Mouse (Mus musculus) heart, postnatal 0 days (tissue): ENCODE data around the gene Jam2. TPM values are rescaled to one million over a fixed set of nuclear protein-coding genes. Genes with fewer than 3 reads are reported as not detected.

Experiments used
- ATAC-seq: fragments of 200-750 bp; cut with Nextera tagmentation; 2 replicates; pipeline ENCODE4 v1.8.0; 2017; ENCODE audit warnings: low read depth, moderate number of reproducible peaks, moderate library complexity; ENCODE audit not compliant: insufficient read depth
- DNase-seq: peaks from one replicate; pipeline ENCODE4 v3.0.0-alpha.2; 2016; ENCODE audit warnings: low spot score
- H3K27ac ChIP-seq: fragments of 300-500 bp; sonication (generic); 2 replicates; pipeline ENCODE4 v1.5.1; 2014; ENCODE audit warnings: low read depth, mild to moderate bottlenecking
- H3K27me3 ChIP-seq: fragments of 300-500 bp; sonication (generic); 2 replicates; pipeline ENCODE4 v1.6.1; 2014; ENCODE audit warnings: low read length, mixed read lengths; ENCODE audit not compliant: control insufficient read depth, insufficient read depth
- H3K36me3 ChIP-seq: fragments of 300-500 bp; sonication (generic); replicated peaks from 2 replicates; pipeline ENCODE4 v1.6.1; 2014; ENCODE audit warnings: low read length, mixed read lengths; ENCODE audit not compliant: control insufficient read depth, insufficient read depth
- H3K4me1 ChIP-seq: fragments of 300-500 bp; sonication (generic); 2 replicates; pipeline ENCODE4 v1.6.1; 2014; ENCODE audit warnings: antibody characterized with exemption; ENCODE audit not compliant: control insufficient read depth, insufficient read depth
- H3K4me2 ChIP-seq: fragments of 300-500 bp; sonication (generic); 2 replicates; pipeline ENCODE4 v1.6.1; 2014; ENCODE audit warnings: low read depth, mild to moderate bottlenecking, low read length, moderate library complexity
- H3K4me3 ChIP-seq: fragments of 300-500 bp; sonication (generic); 2 replicates; pipeline ENCODE4 v1.5.1; 2014; ENCODE audit warnings: low read depth, low read length
- H3K9ac ChIP-seq: fragments of 300-500 bp; sonication (generic); replicated peaks from 2 replicates; pipeline ENCODE4 v1.6.1; 2014; ENCODE audit warnings: low read depth, low read length, mixed read lengths
- H3K9me3 ChIP-seq: fragments of 300-500 bp; sonication (generic); replicated peaks from 2 replicates; pipeline ENCODE4 v1.6.1; 2016; ENCODE audit warnings: low read length; ENCODE audit not compliant: control insufficient read depth
- CTCF ChIP-seq: IDR thresholded peaks from 2 replicates; pipeline ENCODE4 v1.5.1; 2016; ENCODE audit warnings: antibody characterized with exemption, control low read depth, low read depth
- EP300 ChIP-seq: IDR thresholded peaks from 2 replicates; pipeline ENCODE4 v1.6.1; 2016; ENCODE audit warnings: antibody characterized with exemption, low read depth
- WGBS: fragments of 180-500 bp; shearing (Covaris S2); extraction: QIAGEN DNeasy Blood & Tissue Kit; methylation state at CpG from one replicate; pipeline ENCODE4 v1.1.7; 2014; 5-methylcytosine and 5-hydroxymethylcytosine counted together
- polyA plus RNA-seq: library from polyadenylated mRNA; unstranded; fragments of >200 nt; fragmentation: Nextera tagmentation; extraction: Ambion mirVana; gene quantifications from 2 replicates; pipeline ENCODE4 v1.2.1, GENCODE M21; 2015
- total RNA-seq: library from RNA; depleted of rRNA; stranded (reverse); fragments of >200 nt; gene quantifications from 2 replicates; pipeline ENCODE4 v1.2.3, GENCODE M21; 2014; ENCODE audit warnings: low replicate concordance; rRNA removed

The Jam2 gene
- total and polyA plus RNA-seq, 2 experiments from 2014 or later = 17.4 to 28.0 TPM

DNA sequence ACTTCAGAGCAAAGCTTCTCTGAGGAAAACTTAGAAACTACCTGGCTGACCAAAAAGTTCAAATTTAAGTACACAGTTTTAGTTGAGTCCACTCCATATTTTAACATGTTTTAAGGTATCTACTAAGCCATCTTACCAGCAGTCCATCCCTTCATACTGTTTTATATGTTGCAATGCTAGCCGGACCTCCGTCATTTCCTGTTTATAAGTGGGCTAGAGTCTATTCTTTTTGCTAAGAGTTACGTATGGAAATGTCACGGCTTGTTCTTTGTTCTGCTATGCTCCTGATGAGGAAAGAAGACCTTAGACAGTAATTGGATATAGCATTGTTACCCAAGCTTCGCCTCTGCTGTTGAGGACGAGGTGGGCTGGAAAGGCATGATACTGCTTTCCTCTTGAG is 79.6 kb downstream of the Jam2 start:
- Histone ChIP-seq H3K4me3 (no peak overlapping the region), H3K4me2 (no peak overlapping the region), H3K9ac (no peak overlapping the region), H3K9me3 (no peaks in the 10 kb centered on the region), H3K4me1 (no peaks in the 10 kb centered on the region), H3K27ac (no peak overlapping the region), H3K27me3 (no peaks in the 10 kb centered on the region), H3K36me3 (peaks cover 83% of the 10 kb centered on the region)
- no peak for ATAC-seq
- DNase-seq = no peak
- TF ChIP-seq EP300 = no peak
- no peak for TF ChIP-seq CTCF
- 92% methylated on average over 6 of the region's 6 CpGs for WGBS

GRCm38 (mm10) chr16:84864656-84865055 is 90.7 kb downstream of the Jam2 start:
- Histone ChIP-seq H3K4me1 (no peaks in the 10 kb centered on the region), H3K4me3 (no peak overlapping the region), H3K4me2 (no peak overlapping the region), H3K27ac (no peak overlapping the region), H3K9ac (no peak overlapping the region), H3K36me3 (peaks cover 33% of the 10 kb centered on the region), H3K9me3 (no peaks in the 10 kb centered on the region), H3K27me3 (no peaks in the 10 kb centered on the region)
- DNase-seq (no peak), ATAC-seq (no peak)
- WGBS = 67% methylated on average over 8 of the region's 8 CpGs
- TF ChIP-seq EP300 = no peak
- TF ChIP-seq CTCF = no peak

- no peak overlapping the region for H3K27ac ChIP-seq
- ATAC-seq (no peak), DNase-seq (no peak)
- H3K9me3 ChIP-seq = no peaks in the 10 kb centered on the region
- WGBS = 80% methylated on average over 8 of the region's 8 CpGs
- H3K4me3 ChIP-seq = no peak overlapping the region
- no peak overlapping the region for H3K9ac ChIP-seq
- H3K4me2 ChIP-seq = no peak overlapping the region
- no peak for TF ChIP-seq EP300
- TF ChIP-seq CTCF = no peak
- H3K27me3 ChIP-seq = no peaks in the 10 kb centered on the region
- no peaks in the 10 kb centered on the region for H3K4me1 ChIP-seq
- no peaks in the 10 kb centered on the region for H3K36me3 ChIP-seq
These were observed 99.9 kb downstream of the Jam2 start for GRCm38 (mm10) chr16:84873805-84874204.

DNA sequence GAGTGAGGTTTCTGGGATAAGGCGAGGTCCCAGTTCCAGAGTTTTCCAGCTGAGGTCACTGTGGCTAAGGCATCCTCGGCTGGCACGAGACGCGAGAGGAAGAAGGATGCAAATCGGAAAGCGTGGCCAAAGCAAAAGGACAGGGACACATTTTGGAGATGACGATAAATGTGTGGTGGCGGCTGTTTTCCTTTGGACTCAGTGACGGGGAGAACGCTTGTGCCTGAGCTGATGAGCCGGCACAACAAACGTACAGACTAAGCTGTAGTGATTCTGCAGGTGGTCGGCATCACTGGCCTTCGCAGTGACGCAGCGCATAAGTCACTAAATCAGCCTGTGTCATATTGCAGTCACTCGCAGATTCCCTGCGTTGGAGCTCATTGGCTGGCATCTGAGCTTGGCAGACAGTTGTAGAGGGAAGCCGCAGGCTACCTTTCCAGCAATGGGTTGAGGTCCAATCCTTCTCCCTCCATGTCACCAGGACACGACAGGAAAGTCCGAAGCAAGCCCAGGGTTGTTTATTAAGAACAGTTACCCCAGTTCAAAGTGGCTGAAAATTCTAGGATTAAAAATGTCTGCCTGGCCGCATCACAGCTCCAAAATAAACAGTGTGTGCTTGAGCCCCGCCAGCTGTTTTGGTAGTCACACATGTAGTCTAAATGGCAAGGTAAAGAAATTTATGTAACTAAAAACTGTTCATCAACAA is 101.2 kb downstream of the Jam2 start:
- Histone ChIP-seq H3K9ac (no peak overlapping the region), H3K27ac (no peak overlapping the region), H3K36me3 (no peaks in the 10 kb centered on the region), H3K4me2 (peak overlapping the region; percentile 14; the same call in 1 of the 2 replicates), H3K9me3 (no peaks in the 10 kb centered on the region), H3K4me1 (no peaks in the 10 kb centered on the region), H3K4me3 (no peak overlapping the region), H3K27me3 (no peaks in the 10 kb centered on the region)
- 67% methylated on average over 24 of the region's 24 CpGs for WGBS
- ATAC-seq (no peak), DNase-seq (no peak)
- TF ChIP-seq CTCF (peak; percentile 25), EP300 (no peak)

Other genes with a start within 250 kb of the Jam2 start
- 24.8 and 43.2 TPM in 2 replicates for gene Mrpl39, start 38.4 kb upstream of the Jam2 start, total RNA-seq
- gene Mrpl39, start 38.4 kb upstream of the Jam2 start, polyA plus RNA-seq = 48.9 and 50.6 TPM in 2 replicates
- gene Gabpa, start 60.8 kb downstream of the Jam2 start, total RNA-seq = 19.7 and 34.9 TPM in 2 replicates
- 20.3 and 21.1 TPM in 2 replicates for gene Gabpa, start 60.8 kb downstream of the Jam2 start, polyA plus RNA-seq
- 301 and 405 TPM in 2 replicates for gene Atp5j, start 61.5 kb downstream of the Jam2 start, total RNA-seq
- 3,491 and 3,728 TPM in 2 replicates for gene Atp5j, start 61.5 kb downstream of the Jam2 start, polyA plus RNA-seq